Mouse (Mus musculus): Measurements from ENCODE around the gene Foxj2. TPM values are rescaled to one million over a fixed set of nuclear protein-coding genes. Genes with fewer than 3 reads are reported as not detected.

Foxj2 gene
- total RNA-seq, 2 experiments from 2014 or later, result 5.2 to 17.6 TPM

DNA sequence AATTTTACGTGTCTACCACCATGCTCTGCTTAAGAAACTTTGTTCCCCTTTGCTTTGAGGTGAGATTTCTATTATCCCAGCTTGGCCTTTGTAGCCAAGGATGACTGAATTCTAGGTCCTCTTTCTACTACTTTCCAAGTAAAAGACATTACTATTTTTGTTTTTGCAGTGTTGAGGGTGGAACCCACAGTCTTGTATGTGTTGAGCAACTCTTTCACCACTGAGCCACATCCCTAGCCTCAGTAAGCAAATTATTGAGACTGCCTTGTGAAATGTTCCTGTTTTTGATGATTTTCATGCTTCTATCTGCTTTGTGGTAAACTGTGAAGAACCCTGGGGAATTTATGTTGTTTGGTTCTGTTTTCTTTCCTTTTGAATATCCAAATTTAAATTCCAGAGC is 43.2 kb downstream of the Foxj2 start:
- no peak for ATAC-seq (replicated peaks; ENCODE audit: low FRiP score, poor library complexity, severe bottlenecking)

DNA sequence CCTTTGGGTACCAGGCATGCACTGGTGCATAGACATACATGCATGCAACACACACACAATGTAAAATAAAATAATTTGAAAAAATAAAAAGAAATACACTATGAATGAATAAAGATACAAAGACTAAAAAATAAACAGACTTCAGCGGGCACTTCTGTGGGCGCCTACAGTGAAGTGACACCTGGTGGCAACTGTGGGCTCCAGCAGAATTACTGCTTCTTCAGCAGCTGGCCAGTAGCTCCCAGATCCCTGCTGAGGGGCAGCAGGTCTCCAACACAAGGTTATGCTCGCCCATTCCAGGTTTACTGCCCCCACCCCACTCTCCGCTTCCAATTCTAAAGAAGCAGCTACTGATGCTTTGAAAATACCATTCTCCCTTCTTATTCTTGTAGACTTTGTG is 48.2 kb downstream of the Foxj2 start:
- no peak for ATAC-seq (replicated peaks; ENCODE audit: low FRiP score, poor library complexity, severe bottlenecking)

DNA sequence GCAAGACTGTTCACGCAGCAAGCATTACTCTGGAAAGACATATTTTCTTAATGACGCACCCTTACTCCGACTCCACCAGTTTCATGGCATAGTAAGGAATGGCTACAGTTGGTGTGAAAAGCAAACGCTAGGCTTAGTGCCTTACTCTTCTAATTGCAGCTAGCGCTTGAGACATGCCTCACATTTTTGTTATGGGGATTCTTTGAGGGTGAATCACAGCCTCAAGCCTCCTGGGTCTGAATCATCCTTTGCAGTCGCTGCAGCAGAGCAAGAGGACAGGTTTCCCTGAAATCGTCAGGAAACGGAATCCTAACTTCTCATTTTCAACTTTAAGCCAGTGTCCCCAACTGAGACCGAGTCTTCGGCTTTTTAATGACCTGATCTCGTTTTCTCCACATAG is 50.1 kb downstream of the Foxj2 start:
- ATAC-seq (replicated peaks; ENCODE audit: low FRiP score, poor library complexity, severe bottlenecking), result no peak

DNA sequence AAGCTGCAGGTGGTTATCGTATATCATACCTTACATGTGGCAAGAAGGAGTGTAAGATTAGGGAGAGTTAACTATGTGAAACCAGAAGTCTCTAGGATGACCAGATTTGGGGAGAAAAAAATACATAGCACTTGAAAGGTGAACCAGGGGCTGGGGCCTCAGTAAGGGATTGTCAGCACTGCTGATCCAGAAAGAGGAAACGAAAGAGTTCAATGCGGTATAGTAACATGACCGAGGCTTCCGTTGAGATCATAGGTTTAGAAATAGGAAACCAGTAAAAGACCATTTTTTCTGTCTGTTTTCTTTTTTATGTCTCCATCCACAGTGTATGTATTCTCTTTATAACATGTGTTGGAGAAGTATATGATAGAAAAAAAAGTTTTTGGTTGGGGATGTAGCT is 53.1 kb downstream of the Foxj2 start:
- ATAC-seq (replicated peaks; ENCODE audit: low FRiP score, poor library complexity, severe bottlenecking), result no peak

DNA sequence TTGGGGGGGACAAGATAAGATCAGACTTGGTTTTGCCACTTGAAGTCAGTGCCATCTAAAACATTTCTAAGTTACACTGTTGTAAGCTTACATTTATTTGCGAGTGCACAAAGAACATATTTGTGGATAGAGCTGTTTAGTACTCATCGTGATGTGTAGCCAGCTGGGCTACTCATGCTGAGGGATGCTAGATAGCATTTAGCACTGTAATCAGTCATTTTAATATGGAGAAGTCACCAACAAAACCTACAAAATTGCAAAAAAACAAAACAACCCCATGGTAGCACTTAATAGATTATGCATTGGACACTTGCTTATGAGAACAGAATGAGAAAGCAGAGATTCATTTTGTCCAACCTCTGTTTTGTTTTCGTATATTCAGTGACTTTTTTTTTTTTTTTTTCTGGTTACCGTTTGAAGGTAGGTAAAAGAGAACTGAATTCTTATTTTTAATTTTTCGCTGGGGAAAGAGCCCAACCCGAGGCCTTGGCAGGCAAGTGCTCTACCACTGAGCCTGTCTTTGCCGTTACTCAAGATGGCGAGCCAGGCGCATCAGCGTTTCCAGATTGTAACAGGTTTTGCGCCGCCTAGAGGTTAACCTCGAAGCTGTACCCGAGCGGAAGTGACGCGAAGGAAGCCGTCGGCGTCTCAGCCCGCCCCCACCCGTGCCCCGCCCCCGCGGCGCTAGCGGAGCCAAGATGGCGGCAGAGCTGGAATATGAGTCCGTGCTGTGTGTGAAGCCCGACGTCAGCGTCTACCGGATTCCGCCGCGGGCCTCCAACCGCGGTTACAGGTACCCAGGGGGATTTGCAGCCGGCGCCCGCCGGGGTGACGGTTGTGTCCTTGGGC is 54.4 kb downstream of the Foxj2 start, which contains the start of gene Necap1:
Gene Necap1 (plus strand): TSS at position 604 of the 849 bp plus-strand sequence.
- ATAC-seq (replicated peaks; ENCODE audit: low FRiP score, poor library complexity, severe bottlenecking), result peak; percentile 97

DNA sequence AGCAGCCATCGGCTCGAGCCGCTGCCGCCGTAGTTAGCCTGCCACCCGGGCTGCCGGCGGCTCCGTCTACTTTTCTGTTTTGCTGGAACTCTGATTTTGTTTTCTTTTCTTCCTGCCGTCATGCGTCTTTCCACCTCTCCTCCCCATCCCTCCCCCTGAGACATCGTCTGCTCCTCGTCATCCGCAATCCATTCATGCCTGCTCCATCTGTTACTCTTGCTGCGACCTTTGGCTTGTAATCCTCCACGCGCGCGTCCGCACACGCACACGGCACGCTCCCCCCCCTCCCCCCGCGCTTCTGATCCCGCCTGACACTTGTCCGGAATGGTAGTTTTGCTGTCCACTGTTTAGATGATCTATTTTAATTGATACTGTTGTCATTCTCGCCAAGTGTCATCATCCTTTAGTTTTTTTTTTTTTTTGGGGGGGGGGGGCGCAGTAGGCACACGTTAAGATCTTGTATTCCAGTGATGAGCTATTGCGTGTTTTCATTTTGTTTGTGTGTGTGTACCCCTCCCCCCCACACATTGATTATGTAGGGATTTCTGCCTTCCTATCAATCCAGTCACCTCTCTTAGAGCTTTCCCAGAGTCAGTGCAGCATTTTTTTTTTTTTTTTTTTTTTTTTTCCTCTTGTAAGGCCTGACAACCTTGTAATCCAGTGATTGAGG is 55.1 kb downstream of the Foxj2 start:
- peak; percentile 63; the same call in 1 of the 2 replicates for ATAC-seq (replicated peaks; ENCODE audit: low FRiP score, poor library complexity, severe bottlenecking)

DNA sequence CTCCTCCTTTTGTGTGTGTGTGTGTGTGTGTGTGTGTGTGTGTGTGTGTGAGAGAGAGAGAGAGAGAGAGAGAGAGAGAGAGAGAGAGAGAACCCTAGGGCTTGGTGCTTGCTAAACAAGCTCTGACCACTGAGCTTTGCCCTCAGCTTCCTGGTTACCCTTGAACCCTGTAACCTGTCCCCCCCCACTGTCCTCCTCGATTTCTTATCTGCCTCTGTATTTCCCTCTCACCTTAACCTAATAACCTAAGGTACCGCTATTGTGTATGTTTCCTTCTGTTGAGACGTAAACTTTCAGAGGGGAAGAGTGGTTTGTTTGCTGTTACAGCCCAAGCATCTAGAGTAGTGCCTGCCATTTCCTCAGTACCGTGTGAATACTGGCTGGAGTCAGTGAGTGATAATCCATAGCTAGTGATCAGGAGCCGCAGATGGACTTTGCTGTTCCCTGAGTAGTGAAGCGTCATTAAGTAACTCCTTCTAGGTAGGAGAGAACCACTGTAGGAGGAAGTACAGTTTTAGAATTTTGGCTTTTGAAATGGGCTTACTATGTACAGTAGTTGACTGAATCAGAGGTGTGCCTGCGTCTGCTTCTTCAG is 59.5 kb downstream of the Foxj2 start:
- ATAC-seq (replicated peaks; ENCODE audit: low FRiP score, poor library complexity, severe bottlenecking), result no peak

DNA sequence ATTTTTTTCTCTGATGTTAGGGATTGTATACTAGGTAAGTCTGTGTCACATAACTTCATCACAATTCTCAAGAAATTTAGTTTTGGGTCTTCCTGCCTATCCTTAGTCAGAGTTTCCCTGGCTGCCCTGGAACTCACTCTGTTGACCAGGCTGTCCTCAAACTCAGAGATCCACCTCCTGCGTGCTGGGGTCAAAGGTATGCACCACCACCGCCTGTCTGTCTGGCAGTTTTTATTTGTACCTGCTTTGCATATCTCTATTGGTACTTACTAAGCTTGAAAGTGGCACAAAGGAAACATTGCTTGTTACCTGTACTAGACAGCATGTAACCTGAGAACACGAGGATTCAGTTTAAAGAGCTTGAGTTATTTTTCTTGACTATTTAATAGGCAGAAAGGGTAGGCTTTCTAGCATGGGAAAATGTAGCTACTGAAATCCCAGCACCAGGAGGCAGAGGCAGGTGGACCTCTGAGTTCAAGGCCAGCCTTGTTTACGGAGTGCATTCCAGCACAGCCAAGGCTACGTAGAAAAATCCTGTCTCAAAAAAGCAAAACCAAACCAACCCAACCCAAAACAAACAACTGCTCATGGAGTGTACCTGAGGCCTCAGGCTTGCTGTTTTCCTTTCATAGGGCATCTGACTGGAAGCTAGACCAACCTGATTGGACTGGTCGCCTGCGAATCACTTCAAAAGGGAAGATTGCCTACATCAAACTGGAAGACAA is 60.2 kb downstream of the Foxj2 start:
- no peak for ATAC-seq (replicated peaks; ENCODE audit: low FRiP score, poor library complexity, severe bottlenecking)

DNA sequence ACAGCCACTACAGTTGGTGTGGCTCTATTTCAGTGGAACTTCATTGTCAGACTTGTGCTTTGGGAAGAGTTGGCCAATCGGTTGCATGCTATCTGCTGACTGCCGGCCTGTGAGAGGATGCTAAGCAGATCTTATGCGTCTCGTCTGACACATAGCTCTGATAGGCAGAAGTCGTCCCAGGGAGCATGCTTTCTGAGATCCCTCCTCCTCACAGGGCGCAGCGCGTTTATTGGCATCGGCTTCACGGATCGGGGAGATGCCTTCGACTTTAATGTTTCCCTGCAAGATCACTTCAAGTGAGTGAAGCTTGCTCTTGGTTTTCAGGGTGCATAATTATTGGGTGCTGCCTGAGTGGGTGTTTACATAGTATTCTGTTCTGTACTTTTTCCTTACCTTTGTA is 61.6 kb downstream of the Foxj2 start:
- ATAC-seq (replicated peaks; ENCODE audit: low FRiP score, poor library complexity, severe bottlenecking), result no peak

DNA sequence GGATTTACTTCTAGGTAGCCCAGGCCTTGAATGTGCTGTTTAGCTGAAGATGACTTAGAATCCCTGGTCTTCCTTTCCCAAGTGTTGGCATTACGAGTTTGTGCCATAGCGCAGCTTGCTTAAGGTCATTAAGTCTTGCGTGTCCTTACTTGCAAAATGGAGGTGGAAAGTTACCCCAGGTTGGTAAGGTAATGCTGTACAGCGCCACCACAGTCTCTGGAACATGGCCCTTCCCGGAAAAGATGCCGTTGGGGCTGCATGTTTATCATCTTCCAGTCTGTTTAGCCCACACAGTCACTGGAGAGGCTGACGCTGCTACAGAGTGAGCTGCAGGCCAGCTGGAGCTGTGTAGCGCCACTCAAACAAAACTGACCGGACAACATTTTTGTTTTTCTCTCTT is 63.9 kb downstream of the Foxj2 start:
- ATAC-seq (replicated peaks; ENCODE audit: low FRiP score, poor library complexity, severe bottlenecking), result no peak

DNA sequence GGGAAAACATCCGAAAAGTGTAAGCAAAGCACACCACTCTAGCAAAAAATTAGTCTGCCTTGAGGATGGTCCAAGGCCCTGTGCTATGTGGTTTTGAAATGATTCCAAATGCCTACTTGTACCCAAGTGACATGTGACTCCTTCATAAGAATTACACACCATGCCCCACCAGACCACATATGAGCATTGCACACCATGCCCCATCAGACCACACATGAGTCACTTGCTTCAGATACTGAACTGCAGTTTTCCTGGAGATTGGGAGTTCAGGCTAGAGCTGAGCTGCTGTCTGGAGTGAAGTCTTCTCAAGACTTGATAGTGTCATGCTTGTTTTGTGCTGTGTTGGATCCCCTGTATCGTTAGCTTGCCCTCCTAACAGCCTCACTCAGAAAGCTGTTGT is 69.9 kb downstream of the Foxj2 start:
- ATAC-seq (replicated peaks; ENCODE audit: low FRiP score, poor library complexity, severe bottlenecking), result no peak

DNA sequence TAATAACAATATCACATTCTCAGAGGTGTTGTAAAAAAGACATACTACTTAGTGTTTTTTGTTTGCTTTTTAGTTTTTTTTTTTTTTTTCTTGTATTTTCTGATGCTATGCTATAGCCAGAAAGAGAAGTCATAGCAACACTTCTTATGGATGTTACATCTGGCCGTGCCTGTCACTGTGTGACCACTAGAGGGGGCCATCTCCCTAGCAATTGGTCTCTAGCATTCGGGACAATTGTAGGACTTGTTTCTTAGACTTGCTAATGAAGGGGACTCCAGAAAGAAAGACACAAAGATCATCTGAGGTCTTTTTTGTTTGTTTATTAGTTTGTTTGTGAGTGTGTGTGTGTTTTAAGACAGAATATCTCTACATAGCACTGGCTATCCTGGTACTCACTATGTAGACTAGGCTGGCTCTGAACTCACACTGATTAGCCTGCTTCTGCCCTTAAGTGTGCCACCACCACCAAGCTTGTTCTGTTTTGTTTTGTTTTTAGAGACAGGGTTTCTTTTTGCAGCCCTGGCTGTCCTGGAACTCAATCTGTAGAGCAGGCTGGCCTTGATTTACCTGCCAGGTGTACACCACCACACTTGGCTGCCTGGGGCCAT is 72.8 kb downstream of the Foxj2 start:
- peak; percentile 73; the same call in 1 of the 2 replicates for ATAC-seq (replicated peaks; ENCODE audit: low FRiP score, poor library complexity, severe bottlenecking)

Other genes starting within 250 kb of the Foxj2 start
- 29.2 and 35.2 TPM in 2 replicates for gene Apobec1, start 217.5 kb upstream of the Foxj2 start, total RNA-seq (2015; ENCODE audit: low replicate concordance)
- gene Apobec1, start 217.5 kb upstream of the Foxj2 start, total RNA-seq (2017; ENCODE audit: low replicate concordance), result 17.1 and 17.2 TPM in 2 replicates
- gene Gdf3, start 209.8 kb upstream of the Foxj2 start, total RNA-seq (2015; ENCODE audit: low replicate concordance), result 5.8 and 8.8 TPM in 2 replicates
- not detected in 2 replicates for gene Gdf3, start 209.8 kb upstream of the Foxj2 start, total RNA-seq (2017; ENCODE audit: low replicate concordance)
- not detected in 2 replicates for gene Dppa3, start 193.5 kb upstream of the Foxj2 start, total RNA-seq (2015; ENCODE audit: low replicate concordance)
- gene Dppa3, start 193.5 kb upstream of the Foxj2 start, total RNA-seq (2017; ENCODE audit: low replicate concordance), result not detected in 2 replicates
- not detected in 2 replicates for gene Nanog, start 112.4 kb upstream of the Foxj2 start, total RNA-seq (2015; ENCODE audit: low replicate concordance)
- gene Nanog, start 112.4 kb upstream of the Foxj2 start, total RNA-seq (2017; ENCODE audit: low replicate concordance), result not detected in 2 replicates
- 9.4 and 13.4 TPM in 2 replicates for gene Slc2a3, start 18.3 kb upstream of the Foxj2 start, total RNA-seq (2015; ENCODE audit: low replicate concordance)
- 9.4 and 10.8 TPM in 2 replicates for gene Slc2a3, start 18.3 kb upstream of the Foxj2 start, total RNA-seq (2017; ENCODE audit: low replicate concordance)
- 1.3 and 1.4 TPM in 2 replicates for gene C3ar1, start 36.2 kb downstream of the Foxj2 start, total RNA-seq (2015; ENCODE audit: low replicate concordance)
- gene C3ar1, start 36.2 kb downstream of the Foxj2 start, total RNA-seq (2017; ENCODE audit: low replicate concordance), result 0.26 TPM in 1 of 2 replicates, not detected in the other
- gene Necap1, start 54.6 kb downstream of the Foxj2 start, total RNA-seq (2015; ENCODE audit: low replicate concordance), result 15.1 and 22.7 TPM in 2 replicates
- 8.4 and 18.9 TPM in 2 replicates for gene Necap1, start 54.6 kb downstream of the Foxj2 start, total RNA-seq (2017; ENCODE audit: low replicate concordance)
- gene Clec4a1, start 101.9 kb downstream of the Foxj2 start, total RNA-seq (2015; ENCODE audit: low replicate concordance), result 36.9 and 48.7 TPM in 2 replicates
- 6.4 and 11.0 TPM in 2 replicates for gene Clec4a1, start 101.9 kb downstream of the Foxj2 start, total RNA-seq (2017; ENCODE audit: low replicate concordance)
- gene Clec4a3, start 132.6 kb downstream of the Foxj2 start, total RNA-seq (2015; ENCODE audit: low replicate concordance), result 25.2 and 26.0 TPM in 2 replicates
- gene Clec4a3, start 132.6 kb downstream of the Foxj2 start, total RNA-seq (2017; ENCODE audit: low replicate concordance), result 8.1 and 20.3 TPM in 2 replicates
- gene Clec4a4, start 170.5 kb downstream of the Foxj2 start, total RNA-seq (2015; ENCODE audit: low replicate concordance), result 2.9 TPM in 1 of 2 replicates, not detected in the other
- not detected in 2 replicates for gene Clec4a4, start 170.5 kb downstream of the Foxj2 start, total RNA-seq (2017; ENCODE audit: low replicate concordance)
- 5.0 and 23.9 TPM in 2 replicates for gene Clec4b1, start 230.0 kb downstream of the Foxj2 start, total RNA-seq (2015; ENCODE audit: low replicate concordance)
- gene Clec4b1, start 230.0 kb downstream of the Foxj2 start, total RNA-seq (2017; ENCODE audit: low replicate concordance), result 4.8 TPM in 1 of 2 replicates, not detected in the other